Mouse (Mus musculus) midbrain, embryonic 14.5 days (tissue): ENCODE data around the gene Vsig8. TPM values are rescaled to one million over a fixed set of nuclear protein-coding genes. Genes with fewer than 3 reads are reported as not detected.

Experiments
- ATAC-seq: fragments of 200-750 bp; cut with Nextera tagmentation; 2 replicates; pipeline ENCODE4 v1.8.0; 2017; ENCODE audit warnings: moderate number of reproducible peaks, moderate library complexity; ENCODE audit not compliant: low FRiP score, low TSS enrichment
- DNase-seq: peaks from one replicate; pipeline ENCODE4 v3.0.0-alpha.2; 2015
- H3K27ac ChIP-seq: fragments of 300-500 bp; sonication (generic); replicated peaks from 2 replicates; pipeline ENCODE4 v1.5.1; 2014; ENCODE audit warnings: mild to moderate bottlenecking, low read depth, low read length, moderate library complexity
- H3K27me3 ChIP-seq: fragments of 300-500 bp; sonication (generic); 2 replicates; pipeline ENCODE4 v1.6.1; 2014; ENCODE audit warnings: low read length, control low read depth, mixed read lengths; ENCODE audit not compliant: control insufficient read depth, insufficient read depth
- H3K36me3 ChIP-seq: fragments of 300-500 bp; sonication (generic); 2 replicates; pipeline ENCODE4 v1.6.1; 2014; ENCODE audit warnings: low read length, control low read depth; ENCODE audit not compliant: control insufficient read depth, insufficient read depth
- H3K4me1 ChIP-seq: fragments of 300-500 bp; sonication (generic); 2 replicates; pipeline ENCODE4 v1.6.1; 2014; ENCODE audit warnings: mild to moderate bottlenecking, antibody characterized with exemption, low read length, control low read depth; ENCODE audit not compliant: control insufficient read depth, insufficient read depth
- H3K4me2 ChIP-seq: fragments of 300-500 bp; sonication (generic); 2 replicates; pipeline ENCODE4 v1.6.1; 2014; ENCODE audit warnings: mild to moderate bottlenecking, low read length, moderate library complexity
- H3K4me3 ChIP-seq: fragments of 300-500 bp; sonication (generic); replicated peaks from 2 replicates; pipeline ENCODE4 v1.5.1; 2014; ENCODE audit warnings: low read depth, low read length
- H3K9ac ChIP-seq: fragments of 300-500 bp; sonication (generic); replicated peaks from 2 replicates; pipeline ENCODE4 v1.6.1; 2014; ENCODE audit warnings: mild to moderate bottlenecking, low read length, moderate library complexity
- H3K9me3 ChIP-seq: fragments of 300-500 bp; sonication (generic); 2 replicates; pipeline ENCODE4 v1.6.1; 2016; ENCODE audit warnings: low read length, control low read depth, mixed read lengths; ENCODE audit not compliant: control insufficient read depth
- WGBS: fragments of 180-500 bp; shearing (Covaris S2); extraction: QIAGEN DNeasy Blood & Tissue Kit; methylation state at CpG from one replicate; pipeline ENCODE4 v1.1.7; 2014; 5-methylcytosine and 5-hydroxymethylcytosine counted together
- polyA plus RNA-seq: library from polyadenylated mRNA; unstranded; fragments of >200 nt; fragmentation: Nextera tagmentation; extraction: Ambion mirVana; gene quantifications from 2 replicates; pipeline ENCODE4 v1.2.1, GENCODE M21; 2014

Gene Vsig8
- polyA plus RNA-seq, 1 experiment from 2014 or later = 0.22 TPM

- Histone ChIP-seq H3K27me3 (peaks cover 25% of the 10 kb centered on the region), H3K36me3 (no peaks in the 10 kb centered on the region), H3K4me3 (peak overlapping the region; percentile 64), H3K27ac (peak overlapping the region; percentile 70), H3K4me1 (no peaks in the 10 kb centered on the region), H3K4me2 (peak overlapping the region; percentile 96), H3K9ac (peak overlapping the region; percentile 77), H3K9me3 (no peaks in the 10 kb centered on the region)
- ATAC-seq (peak; percentile 88), DNase-seq (peak; percentile 90)
- under 1% methylated on average over 66 of the region's 66 CpGs for WGBS
These were observed 7.1 kb downstream of the Vsig8 start for GRCm38 (mm10) chr1:172562641-172563464.

GRCm38 (mm10) chr1:172563465-172563828, 7.7 kb downstream of the Vsig8 start:
- H3K4me3 ChIP-seq = peak overlapping the region; percentile 64
- H3K4me2 ChIP-seq = peak overlapping the region; percentile 96
- no peaks in the 10 kb centered on the region for H3K4me1 ChIP-seq
- DNase-seq (no peak), ATAC-seq (no peak)
- no peak overlapping the region for H3K27ac ChIP-seq
- no peaks in the 10 kb centered on the region for H3K9me3 ChIP-seq
- H3K27me3 ChIP-seq = peaks cover 25% of the 10 kb centered on the region
- peak overlapping the region; percentile 77 for H3K9ac ChIP-seq
- WGBS = 2% methylated on average over 10 of the region's 10 CpGs
- no peaks in the 10 kb centered on the region for H3K36me3 ChIP-seq

GRCm38 (mm10) chr1:172566131-172566530, 10.4 kb downstream of the Vsig8 start:
- H3K36me3 ChIP-seq = no peaks in the 10 kb centered on the region
- H3K9ac ChIP-seq = no peak overlapping the region
- H3K4me3 ChIP-seq = no peak overlapping the region
- H3K4me2 ChIP-seq = no peak overlapping the region
- peaks cover 15% of the 10 kb centered on the region for H3K27me3 ChIP-seq
- WGBS = 78% methylated on average over 3 of the region's 3 CpGs
- no peaks in the 10 kb centered on the region for H3K4me1 ChIP-seq
- no peak for ATAC-seq
- no peaks in the 10 kb centered on the region for H3K9me3 ChIP-seq
- no peak overlapping the region for H3K27ac ChIP-seq
- DNase-seq = no peak

GRCm38 (mm10) chr1:172567758-172568157, 12.0 kb downstream of the Vsig8 start:
- ATAC-seq = no peak
- H3K4me3 ChIP-seq = no peak overlapping the region
- H3K27ac ChIP-seq = no peak overlapping the region
- H3K36me3 ChIP-seq = no peaks in the 10 kb centered on the region
- H3K9ac ChIP-seq = no peak overlapping the region
- no peaks in the 10 kb centered on the region for H3K4me1 ChIP-seq
- H3K27me3 ChIP-seq = 0 out of 2 replicates have a peak, but pooled peaks cover 1% of the 10 kb centered on the region
- DNase-seq = no peak
- WGBS = 77% methylated on average over 4 of the region's 4 CpGs
- H3K9me3 ChIP-seq = no peaks in the 10 kb centered on the region
- H3K4me2 ChIP-seq = no peak overlapping the region

GRCm38 (mm10) chr1:172580116-172580515, 24.4 kb downstream of the Vsig8 start:
- Histone ChIP-seq H3K27ac (no peak overlapping the region), H3K4me3 (no peak overlapping the region), H3K9me3 (no peaks in the 10 kb centered on the region), H3K4me1 (no peaks in the 10 kb centered on the region), H3K36me3 (no peaks in the 10 kb centered on the region), H3K27me3 (no peaks in the 10 kb centered on the region), H3K4me2 (no peak overlapping the region), H3K9ac (no peak overlapping the region)
- WGBS = 82% methylated on average over 6 of the region's 6 CpGs
- ATAC-seq (no peak), DNase-seq (no peak)

GRCm38 (mm10) chr1:172582436-172582835, 26.7 kb downstream of the Vsig8 start:
- ATAC-seq (no peak), DNase-seq (no peak)
- no peaks in the 10 kb centered on the region for H3K36me3 ChIP-seq
- H3K4me2 ChIP-seq = no peak overlapping the region
- WGBS = 87% methylated on average over 8 of the region's 8 CpGs
- H3K9me3 ChIP-seq = no peaks in the 10 kb centered on the region
- H3K27ac ChIP-seq = no peak overlapping the region
- H3K4me3 ChIP-seq = no peak overlapping the region
- no peaks in the 10 kb centered on the region for H3K27me3 ChIP-seq
- H3K4me1 ChIP-seq = peaks cover 12% of the 10 kb centered on the region
- no peak overlapping the region for H3K9ac ChIP-seq

GRCm38 (mm10) chr1:172584271-172584670, 28.5 kb downstream of the Vsig8 start:
- H3K9me3 ChIP-seq = no peaks in the 10 kb centered on the region
- H3K36me3 ChIP-seq = no peaks in the 10 kb centered on the region
- H3K27ac ChIP-seq = no peak overlapping the region
- no peak overlapping the region for H3K9ac ChIP-seq
- peaks cover 12% of the 10 kb centered on the region for H3K4me1 ChIP-seq
- no peak overlapping the region for H3K4me3 ChIP-seq
- no peak overlapping the region for H3K4me2 ChIP-seq
- 86% methylated on average over 6 of the region's 6 CpGs for WGBS
- ATAC-seq (no peak), DNase-seq (no peak)
- no peaks in the 10 kb centered on the region for H3K27me3 ChIP-seq

GRCm38 (mm10) chr1:172585026-172585425, 29.3 kb downstream of the Vsig8 start:
- Histone ChIP-seq H3K9me3 (no peaks in the 10 kb centered on the region), H3K27me3 (no peaks in the 10 kb centered on the region), H3K4me3 (no peak overlapping the region), H3K36me3 (no peaks in the 10 kb centered on the region), H3K4me2 (0 out of 2 replicates have a peak overlapping the region, but pooled peaks have one; percentile 28), H3K4me1 (peaks cover 12% of the 10 kb centered on the region), H3K9ac (no peak overlapping the region), H3K27ac (no peak overlapping the region)
- ATAC-seq = peak; percentile 1; the same call in 1 of the 2 replicates
- 46% methylated on average over 4 of the region's 4 CpGs for WGBS
- no peak for DNase-seq
